Mouse (Mus musculus) thymus, adult 2 months (tissue): ENCODE results near the gene Olfml3. TPM values are rescaled to one million over a fixed set of nuclear protein-coding genes. Genes with fewer than 3 reads are reported as not detected.

Experiments
- DNase-seq: peaks from one replicate; pipeline ENCODE4 v3.0.0; 2021
- H3K27ac ChIP-seq: fragments of 200-500 bp; 2 replicates; pipeline ENCODE4 v1.5.1; 2012; ENCODE audit warnings: low read length, control low read depth; ENCODE audit not compliant: control insufficient read depth, insufficient read depth
- H3K27me3 ChIP-seq: fragments of 200-500 bp; 2 replicates; pipeline ENCODE4 v1.6.1; 2012; ENCODE audit warnings: mild to moderate bottlenecking, low read length, moderate library complexity, mixed read lengths; ENCODE audit not compliant: control insufficient read depth, insufficient read depth
- H3K36me3 ChIP-seq: fragments of 200-500 bp; 2 replicates; pipeline ENCODE4 v1.6.1; 2012; ENCODE audit warnings: mild to moderate bottlenecking, low read length, moderate library complexity; ENCODE audit not compliant: control insufficient read depth, insufficient read depth
- H3K4me1 ChIP-seq: fragments of 200-500 bp; replicated peaks from 2 replicates; pipeline ENCODE4 v1.6.1; 2012; ENCODE audit warnings: low read length; ENCODE audit not compliant: control insufficient read depth, insufficient read depth
- H3K4me3 ChIP-seq: fragments of 200-500 bp; 2 replicates; pipeline ENCODE4 v1.5.1; 2012; ENCODE audit warnings: mild to moderate bottlenecking, low read length, control low read depth, moderate library complexity; ENCODE audit not compliant: control insufficient read depth, insufficient read depth
- CTCF ChIP-seq: fragments of 200-500 bp; IDR thresholded peaks from 2 replicates; pipeline ENCODE4 v1.5.1; 2012; ENCODE audit warnings: mild to moderate bottlenecking, control low read depth, low read length, moderate library complexity, borderline replicate concordance; ENCODE audit not compliant: control insufficient read depth, poor library complexity, insufficient read depth; ENCODE audit errors: extremely low read depth
- POLR2A ChIP-seq: fragments of 200-500 bp; IDR thresholded peaks from 2 replicates; pipeline ENCODE4 v1.6.1; 2012; ENCODE audit warnings: mild to moderate bottlenecking, low read length, control low read depth, moderate library complexity; ENCODE audit not compliant: control insufficient read depth, poor library complexity, insufficient read depth; ENCODE audit errors: extremely low read depth
- WGBS: fragments of 180-500 bp; shearing (Covaris S2); methylation state at CpG from one replicate; pipeline ENCODE4 v1.1.7; 2018; 5-methylcytosine and 5-hydroxymethylcytosine counted together
- polyA plus RNA-seq: library from polyadenylated mRNA; depleted of rRNA; stranded (reverse); fragments of >200 nt; gene quantifications from 2 replicates; pipeline ENCODE4 v1.2.3, GENCODE M21; 2012; rRNA removed

Olfml3 gene
- polyA plus RNA-seq: 4.2 and 6.1 TPM in 2 replicates

GRCm38 (mm10) chr3:103737778-103738571, at the start of gene Olfml3:
Gene Olfml3, minus strand, starts transcription at chr3:103738001.
- TF ChIP-seq POLR2A (no peak), CTCF (peak; percentile 59; the same call in 1 of the 2 replicates)
- peaks cover 17% of the 10 kb centered on the region for H3K4me1 ChIP-seq
- peaks cover 14% of the 10 kb centered on the region for H3K36me3 ChIP-seq
- H3K4me3 ChIP-seq: peak within 1 kb of the TSS; percentile 26
- H3K27ac ChIP-seq: peak within 1 kb of the TSS; percentile 78
- DNase-seq: peak; percentile 92
- H3K27me3 ChIP-seq: no peaks in the 10 kb centered on the region
- 1% methylated on average over 18 of the region's 18 CpGs for WGBS

- Histone ChIP-seq H3K27me3 (no peaks in the 10 kb centered on the region), H3K4me3 (no peak overlapping the region), H3K4me1 (peaks cover 24% of the 10 kb centered on the region), H3K27ac (no peak overlapping the region), H3K36me3 (no peaks in the 10 kb centered on the region)
- no peak for TF ChIP-seq POLR2A
- TF ChIP-seq CTCF: no peak
- no peak for DNase-seq
- 41% methylated on average over 7 of the region's 7 CpGs for WGBS
Measured at GRCm38 (mm10) chr3:103787225-103787624, 49.4 kb upstream of the Olfml3 start.

GRCm38 (mm10) chr3:103782844-103783609, 45.2 kb upstream of the Olfml3 start:
- Histone ChIP-seq H3K27ac (peak overlapping the region; percentile 24), H3K4me1 (peaks cover 33% of the 10 kb centered on the region), H3K27me3 (no peaks in the 10 kb centered on the region), H3K4me3 (no peak overlapping the region), H3K36me3 (no peaks in the 10 kb centered on the region)
- no peak for TF ChIP-seq POLR2A
- no peak for TF ChIP-seq CTCF
- DNase-seq: no peak
- 38% methylated on average over 4 of the region's 4 CpGs for WGBS

- Histone ChIP-seq H3K4me1 (peaks cover 44% of the 10 kb centered on the region), H3K27ac (peak overlapping the region; percentile 94), H3K4me3 (no peak overlapping the region), H3K36me3 (peaks cover 9% of the 10 kb centered on the region), H3K27me3 (no peaks in the 10 kb centered on the region)
- TF ChIP-seq POLR2A (no peak), CTCF (no peak)
- no peak for DNase-seq
- WGBS: 46% methylated on average over 5 of the region's 5 CpGs
Measured at GRCm38 (mm10) chr3:103780777-103781176, 43.0 kb upstream of the Olfml3 start.

GRCm38 (mm10) chr3:103780271-103780670, 42.5 kb upstream of the Olfml3 start:
- DNase-seq: no peak
- TF ChIP-seq POLR2A (no peak), CTCF (no peak)
- peaks cover 44% of the 10 kb centered on the region for H3K4me1 ChIP-seq
- H3K36me3 ChIP-seq: peaks cover 13% of the 10 kb centered on the region
- H3K4me3 ChIP-seq: no peak overlapping the region
- H3K27me3 ChIP-seq: no peaks in the 10 kb centered on the region
- peak overlapping the region; percentile 70 for H3K27ac ChIP-seq
- WGBS: 64% methylated on average over 3 of the region's 3 CpGs

GRCm38 (mm10) chr3:103779183-103779582, 41.4 kb upstream of the Olfml3 start:
- no peak for TF ChIP-seq CTCF
- no peak for TF ChIP-seq POLR2A
- DNase-seq: no peak
- peaks cover 13% of the 10 kb centered on the region for H3K36me3 ChIP-seq
- H3K27me3 ChIP-seq: no peaks in the 10 kb centered on the region
- WGBS: 31% methylated on average over 7 of the region's 7 CpGs
- H3K4me3 ChIP-seq: no peak overlapping the region
- H3K27ac ChIP-seq: peak overlapping the region; percentile 31; the same call in 1 of the 2 replicates
- H3K4me1 ChIP-seq: peaks cover 39% of the 10 kb centered on the region

GRCm38 (mm10) chr3:103778660-103779059, 40.9 kb upstream of the Olfml3 start:
- Histone ChIP-seq H3K4me3 (no peak overlapping the region), H3K27ac (peak overlapping the region; percentile 99), H3K36me3 (peaks cover 13% of the 10 kb centered on the region), H3K4me1 (peaks cover 38% of the 10 kb centered on the region), H3K27me3 (no peaks in the 10 kb centered on the region)
- DNase-seq: no peak
- WGBS: 38% methylated on average over 6 of the region's 6 CpGs
- TF ChIP-seq CTCF (no peak), POLR2A (no peak)
